Mouse (Mus musculus) layer of hippocampus, adult 2 months (tissue): ENCODE measurements at regions not wholly inside any gene's neighbourhood (a gene's known extent, or its start where the extent isn't known, plus 50 kb on each side); places are given as distances from the start of the nearest gene placed in this dataset.

Source experiments
- DNase-seq, 2 experiments: peaks; one replicate each; pipeline ENCODE4 v3.0.0; 2022; ENCODE audit warnings: low spot score in 2 of 2
- H3K27ac ChIP-seq: fragments of 200-600 bp; 2 replicates; pipeline ENCODE4 v1.8.1; 2022
- H3K4me3 ChIP-seq: fragments of 200-600 bp; 2 replicates; pipeline ENCODE4 v1.8.1; 2022; ENCODE audit warnings: mild to moderate bottlenecking
- CTCF ChIP-seq: fragments of 200-600 bp; conservative IDR thresholded peaks from 2 replicates; pipeline ENCODE4 v1.8.1; 2022; ENCODE audit warnings: antibody characterized with exemption, mild to moderate bottlenecking, moderate library complexity

GRCm38 (mm10) chr3:51132736-51133135, 91.5 kb upstream of the Noct start:
- Histone ChIP-seq H3K27ac (no peak overlapping the region), H3K4me3 (no peak overlapping the region)
- TF ChIP-seq CTCF = no peak
- no peak for DNase-seq

DNA sequence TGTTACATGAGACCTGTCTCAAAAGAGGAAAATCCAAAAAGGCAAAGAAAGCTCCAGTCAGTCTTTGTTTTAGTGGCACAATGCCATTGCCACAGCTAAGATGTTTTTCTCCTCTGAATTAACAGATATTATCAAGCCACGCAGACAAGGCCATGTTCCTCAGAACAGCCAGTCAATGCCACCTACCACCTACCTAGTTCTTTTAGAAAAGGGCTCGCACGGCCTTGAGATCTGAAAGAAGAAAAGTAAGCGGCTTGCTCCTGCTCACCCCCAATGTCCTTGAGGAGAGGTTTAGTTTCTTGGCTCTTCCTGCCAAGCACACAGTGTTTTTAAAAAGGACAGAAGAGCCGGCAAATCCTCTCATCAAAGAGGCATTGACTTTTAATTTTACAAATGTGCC, 88.7 kb upstream of the Noct start:
- Histone ChIP-seq H3K4me3 (no peak overlapping the region), H3K27ac (no peak overlapping the region)
- no peak for DNase-seq

GRCm38 (mm10) chr3:51137730-51138312, 86.4 kb upstream of the Noct start:
- no peak overlapping the region for H3K4me3 ChIP-seq
- no peak for DNase-seq
- no peak for TF ChIP-seq CTCF

More for the DNA sequence above, 88.7 kb upstream of the Noct start:
- TF ChIP-seq CTCF = no peak

DNA sequence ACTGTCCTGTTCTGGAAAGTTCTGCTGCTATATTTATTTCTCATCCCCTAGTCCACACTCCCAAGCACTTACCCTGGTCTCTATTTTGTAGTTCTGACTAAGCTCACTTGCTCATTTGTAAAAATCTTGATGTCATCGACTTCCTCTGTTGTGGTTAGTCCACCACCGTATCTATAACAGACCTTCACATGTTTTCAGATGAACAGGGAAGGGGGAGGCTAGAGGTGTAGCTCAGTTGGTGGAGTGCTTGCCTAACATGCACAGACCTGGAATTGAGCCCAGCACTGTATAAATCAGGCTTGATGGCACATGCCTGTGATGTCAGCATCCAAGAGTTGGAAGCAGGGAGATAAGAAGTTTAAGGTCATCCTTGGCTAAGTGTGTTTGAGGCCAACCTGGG, 78.3 kb upstream of the Noct start:
- no peak overlapping the region for H3K4me3 ChIP-seq
- H3K27ac ChIP-seq = no peak overlapping the region
- no peak for DNase-seq
- TF ChIP-seq CTCF = no peak

More at GRCm38 (mm10) chr3:51137730-51138312, 86.4 kb upstream of the Noct start:
- H3K27ac ChIP-seq = no peak overlapping the region

DNA sequence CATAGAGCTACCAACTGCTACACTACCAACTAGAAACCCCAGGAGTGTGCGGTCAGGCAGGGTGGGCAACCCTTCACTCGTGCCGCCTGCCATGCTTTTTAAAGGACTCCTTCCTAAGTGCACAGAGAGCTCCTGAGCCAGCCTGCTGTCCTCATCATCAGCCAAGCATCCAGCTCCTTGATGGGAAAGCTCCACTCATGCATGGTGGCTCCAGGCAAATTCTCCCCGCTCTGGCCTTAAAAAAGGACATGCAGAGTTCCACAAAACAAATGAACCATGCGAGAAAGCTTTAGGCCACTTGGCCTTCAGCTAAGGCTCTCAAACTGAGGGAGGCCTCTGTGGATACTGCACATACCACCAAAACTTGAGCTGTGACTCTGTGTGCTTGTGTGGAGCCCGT, 74.2 kb upstream of the Noct start:
- no peak overlapping the region for H3K4me3 ChIP-seq
- no peak overlapping the region for H3K27ac ChIP-seq
- DNase-seq = no peak
- no peak for TF ChIP-seq CTCF

DNA sequence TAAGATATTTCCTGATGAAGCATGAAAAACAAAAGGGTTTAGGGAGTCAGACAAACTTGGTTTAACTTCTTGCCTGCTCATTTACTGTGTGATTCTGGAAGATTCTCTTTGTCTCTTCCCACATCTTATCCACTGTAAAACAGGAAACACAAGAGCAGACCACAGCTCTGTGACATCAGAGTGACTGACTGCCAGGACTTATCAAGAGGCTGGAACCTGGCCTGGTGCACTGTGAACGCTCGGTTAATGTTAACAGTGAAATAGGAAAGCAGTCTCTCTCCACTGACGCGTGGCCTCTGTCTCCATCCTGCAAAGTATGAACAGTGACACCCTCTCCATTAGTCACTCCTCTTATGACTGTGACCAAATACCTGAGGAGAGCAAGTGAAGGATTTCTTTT, 73.1 kb upstream of the Noct start:
- Histone ChIP-seq H3K27ac (no peak overlapping the region), H3K4me3 (no peak overlapping the region)
- TF ChIP-seq CTCF = no peak
- DNase-seq = no peak

GRCm38 (mm10) chr3:51155621-51156020, 68.6 kb upstream of the Noct start:
- H3K27ac ChIP-seq = peak overlapping the region; percentile 73; the same call in 1 of the 2 replicates
- H3K4me3 ChIP-seq = no peak overlapping the region
- TF ChIP-seq CTCF = no peak
- no peak for DNase-seq

DNA sequence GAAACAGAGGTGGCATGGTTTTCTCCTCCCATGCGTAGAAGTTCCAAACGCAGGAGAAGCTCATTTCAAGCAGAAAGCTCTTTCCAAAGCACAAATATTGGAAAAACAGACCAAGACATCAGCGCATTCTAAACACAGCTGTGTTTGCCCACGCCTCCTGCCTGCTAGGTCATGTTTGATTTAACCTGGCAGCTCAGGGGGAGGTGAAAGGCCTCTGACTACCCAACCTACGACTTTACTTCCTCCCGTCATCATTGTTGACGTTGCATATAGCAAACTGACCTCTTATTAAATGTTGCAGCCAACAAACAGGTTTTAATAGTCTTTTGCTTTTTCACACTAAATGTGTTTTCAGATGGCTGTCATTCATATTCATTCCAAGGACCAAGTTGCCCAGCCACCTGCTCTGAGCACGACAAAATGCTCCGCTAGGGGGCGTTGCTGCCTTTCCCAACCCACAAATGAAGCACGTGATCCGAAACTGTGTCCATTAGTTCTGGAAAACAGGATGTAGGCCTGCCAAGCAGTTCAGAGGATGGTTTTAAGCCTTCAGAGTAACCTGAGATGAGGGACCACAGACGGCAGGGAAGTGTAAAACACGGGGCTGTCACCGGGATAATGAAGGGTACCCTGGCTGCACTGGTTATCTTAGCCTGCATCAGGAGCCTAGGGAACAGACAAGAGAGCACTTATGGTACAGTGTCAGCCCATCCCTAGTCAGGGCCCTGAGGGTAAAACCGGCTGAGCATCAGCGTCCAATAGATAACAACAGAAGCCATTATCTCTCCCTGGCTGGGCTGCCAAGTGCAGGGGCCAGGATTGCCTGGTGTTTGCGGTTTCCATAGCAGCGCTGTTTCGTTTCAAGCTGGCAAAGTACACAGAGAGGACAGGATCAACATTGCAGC, 67.6 kb upstream of the Noct start:
- peak; percentile 61 to 65 for DNase-seq
- Histone ChIP-seq H3K27ac (peak overlapping the region; percentile 73), H3K4me3 (no peak overlapping the region)
- peak; percentile 86 for TF ChIP-seq CTCF

DNA sequence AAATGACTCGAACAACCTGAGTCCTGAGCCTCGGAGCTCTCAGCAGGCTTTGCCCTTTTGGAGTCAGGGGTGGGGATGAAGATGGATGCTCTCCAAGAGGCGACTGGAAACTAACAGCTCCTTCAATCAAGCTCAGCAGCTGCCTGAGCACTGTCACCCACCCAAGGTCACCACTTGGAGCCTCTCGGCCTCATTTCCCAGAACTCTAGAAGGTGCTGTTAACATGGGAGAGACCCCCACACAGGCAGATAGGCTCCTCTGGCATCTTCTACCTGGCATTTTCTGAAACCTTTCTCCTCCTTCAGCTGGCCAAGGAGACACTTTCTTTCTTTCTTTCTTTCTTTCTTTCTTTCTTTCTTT, 67.0 kb upstream of the Noct start:
- Histone ChIP-seq H3K27ac (peak overlapping the region; percentile 73), H3K4me3 (no peak overlapping the region)
- TF ChIP-seq CTCF = no peak
- DNase-seq = no peak

DNA sequence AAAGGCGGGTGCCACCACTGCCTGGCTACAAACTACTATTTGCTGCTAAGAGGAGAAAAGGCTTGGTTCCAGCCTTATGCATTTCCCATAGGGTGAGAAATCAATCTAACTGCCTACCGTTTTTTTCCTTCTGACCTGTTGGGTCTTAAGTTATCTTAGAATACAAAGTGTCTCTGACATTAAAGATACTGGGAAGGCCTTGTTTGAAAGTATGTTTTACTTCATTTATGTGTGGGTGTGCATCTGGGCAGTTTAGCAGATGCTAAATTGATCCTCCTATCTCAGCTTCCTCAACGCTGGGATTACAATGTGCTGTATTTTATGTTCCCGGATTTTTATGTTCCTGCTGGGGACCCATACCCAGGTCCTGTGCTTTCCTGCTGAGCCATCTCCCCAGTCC, 65.8 kb upstream of the Noct start:
- no peak overlapping the region for H3K4me3 ChIP-seq
- DNase-seq = no peak
- TF ChIP-seq CTCF = no peak
- H3K27ac ChIP-seq = no peak overlapping the region

DNA sequence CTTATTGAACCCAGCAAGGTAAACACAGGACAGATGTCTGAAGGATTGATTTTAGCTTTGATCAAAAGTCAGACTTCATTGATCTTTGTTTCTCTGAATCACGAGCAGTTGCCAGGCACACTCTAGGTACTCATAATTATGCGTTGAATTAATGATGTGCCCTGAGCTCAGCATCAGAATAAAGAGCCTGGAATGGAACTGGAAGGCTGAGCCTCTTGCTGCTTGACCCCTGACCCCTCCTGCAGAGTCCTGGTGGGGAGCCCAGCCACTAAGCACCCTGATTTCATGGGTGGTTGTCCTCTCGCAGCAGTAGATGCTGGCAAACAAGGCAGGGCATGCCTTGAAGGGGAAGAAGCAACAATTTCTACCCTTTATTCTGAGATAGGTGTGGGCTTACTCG, 64.9 kb upstream of the Noct start:
- DNase-seq = no peak

GRCm38 (mm10) chr3:51159881-51160280, 64.4 kb upstream of the Noct start:
- no peak for DNase-seq
- H3K4me3 ChIP-seq = no peak overlapping the region
- no peak overlapping the region; the same call in 1 of the 2 replicates for H3K27ac ChIP-seq
- no peak for TF ChIP-seq CTCF

More for the DNA sequence above, 64.9 kb upstream of the Noct start:
- no peak overlapping the region for H3K4me3 ChIP-seq
- H3K27ac ChIP-seq = no peak overlapping the region; the same call in 1 of the 2 replicates
- no peak for TF ChIP-seq CTCF

DNA sequence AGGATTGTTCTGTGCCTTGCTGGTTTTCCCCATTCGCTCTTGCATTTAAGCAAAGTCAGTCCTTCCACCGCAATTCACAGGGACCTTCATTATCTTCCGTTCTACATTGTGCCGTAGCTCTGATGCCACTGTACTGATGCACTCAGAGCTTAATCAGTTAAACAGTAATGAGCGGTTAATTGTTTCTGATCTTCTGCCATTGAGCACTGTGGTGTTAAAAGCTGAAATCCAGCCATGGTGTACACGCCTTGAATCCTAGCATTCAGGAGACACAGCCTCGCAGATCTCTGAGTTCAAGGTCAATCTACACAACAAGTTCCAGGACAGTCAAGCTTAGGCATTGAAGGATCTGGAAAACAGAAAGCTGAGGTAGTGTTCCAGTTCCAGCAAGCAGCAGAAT, 63.6 kb upstream of the Noct start:
- DNase-seq = no peak
- no peak overlapping the region for H3K27ac ChIP-seq
- no peak for TF ChIP-seq CTCF
- H3K4me3 ChIP-seq = no peak overlapping the region
